14 mouse cellular contexts compared by ENCODE assay signal in genomic region chr9:104339483-104339882, GRCm38 (mm10).
"Had no signal": no experiment of that assay in that cellular context is flagged by ENCODE, and none has a peak within 500 bp of the region (broad histone marks: within the 10 kb centered on the region; RNA-seq: fewer than 3 reads in every experiment).

No protein-coding gene starts in this region.

- DNase-seq: lung, embryonic 14.5 days; midbrain, embryonic 14.5 days; retina, postnatal 1 day; right cerebral cortex, adult 18-20 months; right cerebral cortex, postnatal 25 days; right cerebral cortex, postnatal 4 days had no signal

- H3K27ac ChIP-seq: midbrain, embryonic 10.5 days; midbrain, embryonic 12.5 days; neural tube, embryonic 13.5 days; neural tube, embryonic 15.5 days; stomach, embryonic 15.5 days; stomach, postnatal 0 days had no signal

- H3K4me2 ChIP-seq: lung, embryonic 14.5 days; midbrain, embryonic 12.5 days; neural tube, embryonic 13.5 days; neural tube, embryonic 15.5 days; stomach, embryonic 15.5 days had no signal

- H3K4me3 ChIP-seq: midbrain, embryonic 10.5 days; midbrain, embryonic 12.5 days; myocyte; neural tube, embryonic 13.5 days; neural tube, embryonic 15.5 days; stomach, embryonic 15.5 days had no signal

- ATAC-seq: midbrain, embryonic 16.5 days had no signal

- H3K27me3 ChIP-seq: midbrain, embryonic 12.5 days; neural tube, embryonic 13.5 days; neural tube, embryonic 15.5 days; stomach, embryonic 15.5 days had no signal

- H3K9ac ChIP-seq: lung, embryonic 14.5 days; midbrain, embryonic 12.5 days; neural tube, embryonic 13.5 days; neural tube, embryonic 15.5 days; stomach, embryonic 15.5 days had no signal

- H3K9me3 ChIP-seq: midbrain, embryonic 10.5 days; midbrain, embryonic 12.5 days; neural tube, embryonic 13.5 days; neural tube, embryonic 15.5 days; stomach, embryonic 15.5 days had no signal

- H3K36me3 ChIP-seq: midbrain, embryonic 10.5 days; midbrain, embryonic 12.5 days; neural tube, embryonic 13.5 days; neural tube, embryonic 15.5 days; stomach, embryonic 15.5 days had no signal
